Mouse (Mus musculus) kidney, postnatal 0 days (tissue): ENCODE data around the gene Pou3f4. TPM values are rescaled to one million over a fixed set of nuclear protein-coding genes. Genes with fewer than 3 reads are reported as not detected.
"Not testable (repeated sequence)": the region's sequence is repeated elsewhere in the genome, so short reads cannot be mapped to it uniquely, and the experiment has no call there.

Experiments used
- ATAC-seq: fragments of 200-750 bp; cut with Nextera tagmentation; replicated peaks from 2 replicates; pipeline ENCODE4 v1.8.0; 2017; ENCODE audit warnings: low read depth, moderate number of reproducible peaks, moderate TSS enrichment, moderate library complexity; ENCODE audit not compliant: low FRiP score
- DNase-seq: peaks from one replicate; pipeline ENCODE4 v3.0.0-alpha.2; 2016; ENCODE audit warnings: low spot score
- H3K27ac ChIP-seq: fragments of 300-500 bp; sonication (generic); 2 replicates; pipeline ENCODE4 v1.5.1; 2014; ENCODE audit warnings: mild to moderate bottlenecking
- H3K27me3 ChIP-seq: fragments of 300-500 bp; sonication (generic); 2 replicates; pipeline ENCODE4 v1.6.1; 2014; ENCODE audit warnings: low read length, mixed read lengths; ENCODE audit not compliant: insufficient read depth
- H3K36me3 ChIP-seq: fragments of 300-500 bp; sonication (generic); 2 replicates; pipeline ENCODE4 v1.6.1; 2014; ENCODE audit warnings: low read length, mixed read lengths; ENCODE audit not compliant: insufficient read depth
- H3K4me1 ChIP-seq: fragments of 300-500 bp; sonication (generic); replicated peaks from 2 replicates; pipeline ENCODE4 v1.6.1; 2014; ENCODE audit warnings: antibody characterized with exemption, low read length, mixed read lengths; ENCODE audit not compliant: insufficient read depth
- H3K4me2 ChIP-seq: fragments of 300-500 bp; sonication (generic); 2 replicates; pipeline ENCODE4 v1.6.1; 2014; ENCODE audit warnings: mild to moderate bottlenecking, low read length, moderate library complexity, mixed read lengths
- H3K4me3 ChIP-seq: fragments of 300-500 bp; sonication (generic); replicated peaks from 2 replicates; pipeline ENCODE4 v1.5.1; 2014; ENCODE audit warnings: low read depth, low read length
- H3K9ac ChIP-seq: fragments of 300-500 bp; sonication (generic); 2 replicates; pipeline ENCODE4 v1.6.1; 2014; ENCODE audit warnings: low read depth, low read length
- H3K9me3 ChIP-seq: fragments of 300-500 bp; sonication (generic); replicated peaks from 2 replicates; pipeline ENCODE4 v1.6.1; 2016; ENCODE audit warnings: low read length, inconsistent platforms, mixed read lengths
- CTCF ChIP-seq: IDR thresholded peaks from 2 replicates; pipeline ENCODE4 v1.5.1; 2016; ENCODE audit warnings: antibody characterized with exemption, low read depth, mild to moderate bottlenecking, moderate library complexity
- WGBS: fragments of 180-500 bp; shearing (Covaris S2); extraction: QIAGEN DNeasy Blood & Tissue Kit; methylation state at CpG from one replicate; pipeline ENCODE4 v1.1.7; 2014; 5-methylcytosine and 5-hydroxymethylcytosine counted together
- polyA plus RNA-seq: library from polyadenylated mRNA; unstranded; fragments of >200 nt; fragmentation: Nextera tagmentation; extraction: Ambion mirVana; gene quantifications from 2 replicates; pipeline ENCODE4 v1.2.1, GENCODE M21; 2015

Gene Pou3f4
- polyA plus RNA-seq, result 0.04 TPM in 1 of 2 replicates, not detected in the other

- Histone ChIP-seq H3K9me3 (no peaks in the 10 kb centered on the region), H3K36me3 (no peaks in the 10 kb centered on the region), H3K27ac (no peak within 1 kb of the TSS), H3K4me3 (peak within 1 kb of the TSS; percentile 17), H3K27me3 (peaks cover 6% of the 10 kb centered on the region; the same call in 1 of the 2 replicates), H3K9ac (no peak within 1 kb of the TSS), H3K4me1 (no peaks in the 10 kb centered on the region), H3K4me2 (peak within 1 kb of the TSS; percentile 54)
- DNase-seq (peak; percentile 49), ATAC-seq (peak; percentile 77)
- WGBS, result 29% methylated on average over 20 of the region's 20 CpGs
- TF ChIP-seq CTCF, result no peak
Measured at GRCm38 (mm10) chrX:110814151-110814571, at the start of gene Pou3f4. Pou3f4 (plus strand) TSS chrX:110814280.

GRCm38 (mm10) chrX:110765939-110766338, 48.1 kb upstream of the Pou3f4 start:
- H3K27me3 ChIP-seq, result no peaks in the 10 kb centered on the region
- TF ChIP-seq CTCF, result no peak
- 55% methylated on average over 1 of the region's 1 CpGs for WGBS
- H3K9me3 ChIP-seq, result no peaks in the 10 kb centered on the region
- no peaks in the 10 kb centered on the region for H3K4me1 ChIP-seq
- H3K4me2 ChIP-seq, result no peak overlapping the region
- no peak overlapping the region for H3K4me3 ChIP-seq
- no peak overlapping the region for H3K9ac ChIP-seq
- ATAC-seq (no peak), DNase-seq (no peak)
- no peaks in the 10 kb centered on the region for H3K36me3 ChIP-seq
- no peak overlapping the region for H3K27ac ChIP-seq

GRCm38 (mm10) chrX:110774807-110775206, 39.3 kb upstream of the Pou3f4 start:
- not testable (repeated sequence) for H3K4me2 ChIP-seq, H3K36me3 ChIP-seq, H3K9ac ChIP-seq, DNase-seq, ATAC-seq, H3K27me3 ChIP-seq, H3K27ac ChIP-seq, H3K9me3 ChIP-seq, H3K4me1 ChIP-seq, H3K4me3 ChIP-seq

- no peak for TF ChIP-seq CTCF
- ATAC-seq, result no peak
- no peak for DNase-seq
- Histone ChIP-seq H3K36me3 (no peaks in the 10 kb centered on the region), H3K27ac (no peak overlapping the region), H3K4me2 (no peak overlapping the region), H3K9ac (no peak overlapping the region), H3K4me1 (no peaks in the 10 kb centered on the region), H3K9me3 (no peaks in the 10 kb centered on the region), H3K4me3 (no peak overlapping the region), H3K27me3 (no peaks in the 10 kb centered on the region)
- 23% methylated on average over 2 of the region's 2 CpGs for WGBS
Measured at GRCm38 (mm10) chrX:110802502-110802901, 11.6 kb upstream of the Pou3f4 start.

GRCm38 (mm10) chrX:110810001-110810578, 4.0 kb upstream of the Pou3f4 start:
- no peak for TF ChIP-seq CTCF

GRCm38 (mm10) chrX:110810753-110811506, 3.1 kb upstream of the Pou3f4 start:
- no peak for TF ChIP-seq CTCF
- no peak for DNase-seq
- Histone ChIP-seq H3K4me3 (no peak overlapping the region), H3K36me3 (no peaks in the 10 kb centered on the region), H3K27me3 (no peaks in the 10 kb centered on the region), H3K9ac (no peak overlapping the region), H3K9me3 (no peaks in the 10 kb centered on the region), H3K4me2 (no peak overlapping the region), H3K4me1 (no peaks in the 10 kb centered on the region), H3K27ac (no peak overlapping the region)
- no peak for ATAC-seq
- 54% methylated on average over 5 of the region's 5 CpGs for WGBS

More at GRCm38 (mm10) chrX:110810001-110810578, 4.0 kb upstream of the Pou3f4 start:
- WGBS, result 42% methylated on average over 4 of the region's 4 CpGs
- Histone ChIP-seq H3K9ac (no peak overlapping the region), H3K4me1 (no peaks in the 10 kb centered on the region), H3K36me3 (no peaks in the 10 kb centered on the region), H3K27ac (no peak overlapping the region), H3K4me2 (no peak overlapping the region), H3K4me3 (no peak overlapping the region), H3K9me3 (no peaks in the 10 kb centered on the region), H3K27me3 (no peaks in the 10 kb centered on the region)
- no peak for DNase-seq
- no peak for ATAC-seq
